Mouse (Mus musculus) colon, adult 2 months (tissue): ENCODE results near the gene Casd1. TPM values are rescaled to one million over a fixed set of nuclear protein-coding genes. Genes with fewer than 3 reads are reported as not detected.

Experiments used
- polyA plus RNA-seq: library from polyadenylated mRNA; depleted of rRNA; stranded (reverse); fragments of >200 nt; gene quantifications from 2 replicates; pipeline ENCODE4 v1.2.3, GENCODE M21; 2012; rRNA removed

The Casd1 gene
- polyA plus RNA-seq, result 31.9 and 32.0 TPM in 2 replicates

DNA sequence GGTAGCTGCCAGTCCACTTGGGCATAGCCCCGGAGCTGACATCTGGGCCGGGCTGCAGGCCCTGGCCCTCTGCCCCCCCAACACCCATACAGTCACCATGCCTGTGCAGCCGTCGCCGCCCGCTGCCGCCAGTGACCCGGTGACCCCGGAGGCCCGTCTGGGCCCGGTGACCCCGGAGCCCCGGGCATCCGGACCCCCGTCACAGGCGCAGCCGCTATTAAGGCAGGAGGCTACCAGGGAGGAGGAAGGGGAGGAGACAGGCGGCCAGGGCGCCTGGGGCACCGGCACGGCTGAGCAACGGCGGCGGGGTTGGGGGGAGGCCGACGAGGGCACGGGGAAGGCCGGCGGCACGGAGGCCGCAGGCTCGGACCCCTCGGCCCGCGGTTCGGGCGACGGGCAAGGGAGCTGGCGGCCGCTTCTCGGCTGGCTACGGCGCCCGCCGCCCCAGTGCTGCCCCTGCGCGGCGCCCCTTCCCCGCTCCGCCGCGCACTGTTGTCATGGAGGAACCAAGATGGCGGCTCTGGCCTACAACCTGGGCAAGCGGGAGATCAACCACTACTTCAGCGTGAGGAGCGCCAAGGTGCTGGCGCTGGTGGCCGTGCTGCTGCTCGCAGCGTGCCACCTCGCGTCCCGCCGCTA is at the start of gene Casd1:
Gene Casd1 (plus strand): TSS at position 182 of the 639 bp plus-strand sequence.

Other genes with a start within 250 kb of the Casd1 start
- 119 and 133 TPM in 2 replicates for gene Col1a2, start 96.0 kb upstream of the Casd1 start, polyA plus RNA-seq
- 5.8 and 6.3 TPM in 2 replicates for gene Sgce, start 146.4 kb downstream of the Casd1 start, polyA plus RNA-seq
- 0.64 and 0.78 TPM in 2 replicates for gene Peg10, start 146.5 kb downstream of the Casd1 start, polyA plus RNA-seq